Mouse (Mus musculus) spleen, postnatal 36 days (tissue): ENCODE data around the gene Atp2a3.

ENCODE experiments used
- DNase-seq, 2 experiments: peaks; one replicate each; pipeline ENCODE4 v3.0.0; 2022; ENCODE audit warnings: low spot score in 2 of 2, mixed read lengths in 1 of 2

Atp2a3 gene

DNA sequence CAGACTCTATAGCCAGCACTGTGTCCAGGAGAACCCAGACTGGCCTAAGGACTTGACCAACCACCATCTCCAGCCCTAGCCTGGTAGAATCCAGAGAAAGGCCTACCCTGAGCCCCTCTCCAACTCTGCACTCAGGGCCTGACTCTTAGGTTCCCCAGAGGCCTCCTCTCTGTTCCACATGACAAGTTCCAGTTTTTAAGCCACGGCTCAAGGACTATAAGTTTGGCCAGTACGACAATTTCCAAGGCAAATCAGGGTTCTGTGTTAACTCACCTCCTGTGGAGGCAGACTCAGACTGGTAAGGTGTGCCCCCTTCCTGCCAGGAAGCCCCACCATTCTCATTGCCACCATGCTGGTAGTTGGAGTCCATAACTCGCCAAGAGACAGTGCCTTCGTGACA, 6.8 kb upstream of the Atp2a3 start:
- peak; percentile 45 to 56 for DNase-seq

DNA sequence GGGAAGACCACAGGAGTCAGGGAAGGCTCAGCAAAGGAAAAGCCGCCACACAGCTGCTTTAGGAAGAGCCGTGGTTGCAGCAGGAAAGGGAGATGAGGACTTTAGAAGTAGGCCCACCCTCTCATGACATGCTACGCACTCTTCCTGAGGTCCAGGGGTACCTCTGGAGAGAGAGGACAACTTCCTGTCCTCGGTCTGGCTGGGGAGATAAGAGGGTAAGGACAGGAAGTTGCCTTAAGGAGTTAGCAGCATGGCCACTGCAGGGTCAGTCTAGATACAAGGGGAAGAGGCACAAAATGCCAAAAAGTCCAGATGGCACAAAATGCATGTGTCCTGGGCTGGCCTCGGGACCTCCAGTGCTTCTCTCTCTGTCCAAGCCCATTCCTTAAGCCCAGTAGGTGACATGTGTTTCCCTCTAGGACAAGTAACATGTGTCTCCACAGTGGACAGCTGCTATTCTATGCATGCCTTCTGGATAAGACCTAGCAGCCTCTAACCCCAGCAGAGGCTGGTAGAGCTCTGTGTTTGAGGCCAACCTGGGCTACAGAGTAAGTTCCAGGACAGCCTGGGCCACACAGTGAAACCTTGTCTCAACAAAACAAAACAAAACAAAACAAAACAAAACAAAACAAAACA, 5.5 kb upstream of the Atp2a3 start:
- DNase-seq, result no peak

DNA sequence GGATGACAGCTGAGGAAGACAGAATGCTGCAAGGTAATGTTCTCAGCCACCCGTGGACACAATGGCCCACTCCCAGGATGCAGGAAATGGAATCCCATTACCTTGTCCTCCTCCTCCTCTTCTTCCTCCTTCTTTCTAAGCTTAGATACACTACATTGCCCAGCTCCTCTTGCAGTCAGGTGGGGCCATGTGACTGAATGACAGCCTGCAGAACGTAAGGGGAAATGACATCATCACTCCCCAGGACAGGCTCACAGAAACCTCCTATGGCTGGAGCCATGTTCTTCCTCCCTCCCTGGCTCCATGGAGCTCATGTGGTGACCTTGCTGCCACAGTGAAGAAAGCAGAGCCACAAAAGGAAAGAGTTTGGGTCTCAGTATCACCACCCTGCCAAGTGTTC, 3.7 kb upstream of the Atp2a3 start:
- DNase-seq, result peak; percentile 39 to 41

DNA sequence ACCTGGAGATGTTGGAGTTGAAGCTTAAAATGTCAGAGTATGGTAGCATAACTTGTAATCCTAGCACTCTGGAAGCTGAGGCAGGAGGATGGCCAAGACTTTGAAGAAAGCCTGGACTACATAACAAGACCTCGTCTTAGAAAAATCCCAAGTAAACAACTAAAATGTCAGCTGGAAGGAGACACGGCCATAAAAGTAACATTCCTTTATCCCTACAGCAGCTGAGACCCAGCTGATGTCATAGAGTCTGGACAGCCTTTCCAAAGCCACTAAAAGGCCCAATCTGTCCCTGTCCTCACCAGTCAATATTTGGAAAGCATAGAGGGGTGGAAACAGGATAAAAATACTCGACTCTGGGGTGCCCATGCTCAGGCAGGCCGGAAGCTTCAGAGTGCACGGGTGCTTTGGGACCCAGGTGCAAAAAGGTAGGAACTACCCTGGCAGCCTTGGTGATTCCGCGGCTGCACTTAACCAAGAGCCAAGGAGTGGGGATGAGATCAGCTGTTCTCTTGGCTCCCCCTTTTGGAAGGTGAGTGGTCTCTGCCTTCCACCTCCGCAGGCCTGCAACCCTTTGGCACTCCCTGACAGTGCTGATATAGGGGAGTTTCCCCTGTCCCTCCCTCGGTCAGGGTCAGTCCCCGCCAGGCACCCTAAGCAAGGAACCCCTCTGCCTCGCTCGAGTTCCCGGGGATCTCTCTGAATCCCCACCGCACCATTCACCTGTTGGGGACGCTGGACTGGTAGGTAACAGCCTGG, 867 bp upstream of the Atp2a3 start:
- no peak for DNase-seq

DNA sequence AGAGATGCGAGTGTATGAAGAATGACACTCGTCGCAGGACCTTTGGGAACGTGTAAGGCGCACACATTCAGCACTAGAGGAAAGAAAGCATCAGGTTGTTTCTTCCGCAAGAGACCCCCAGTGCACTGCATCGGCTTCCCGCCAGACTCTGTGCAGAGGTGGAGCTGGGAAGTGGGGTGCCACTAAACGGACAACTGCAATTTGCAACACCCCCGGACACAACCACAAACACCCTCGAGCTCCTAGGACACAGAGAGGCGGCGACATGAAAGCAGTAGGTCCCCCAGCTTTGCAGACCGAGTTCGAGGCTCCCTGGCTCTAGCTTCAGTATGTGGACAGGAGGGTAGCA, 272 bp upstream of the Atp2a3 start:
- DNase-seq, result no peak

DNA sequence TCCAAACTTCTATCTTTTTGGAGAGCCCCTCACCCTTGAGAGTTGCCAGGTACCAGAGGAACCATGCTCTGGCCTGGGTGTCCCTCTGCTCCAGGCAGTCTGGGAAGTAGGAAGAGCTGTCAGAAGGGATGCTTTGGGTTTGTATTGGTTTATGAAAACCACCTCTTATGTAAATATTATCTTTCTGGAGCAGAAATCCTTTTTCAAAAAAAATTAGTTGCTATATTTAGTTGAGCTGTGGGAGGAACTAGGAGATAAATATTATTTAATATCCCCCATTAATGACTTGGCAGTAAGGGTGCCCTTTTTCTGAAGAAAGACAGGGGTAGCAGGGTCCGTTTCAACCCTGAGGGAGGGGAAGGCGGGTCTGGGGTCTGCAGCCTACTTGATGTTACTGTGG, 1.4 kb downstream of the Atp2a3 start:
- no peak for DNase-seq

DNA sequence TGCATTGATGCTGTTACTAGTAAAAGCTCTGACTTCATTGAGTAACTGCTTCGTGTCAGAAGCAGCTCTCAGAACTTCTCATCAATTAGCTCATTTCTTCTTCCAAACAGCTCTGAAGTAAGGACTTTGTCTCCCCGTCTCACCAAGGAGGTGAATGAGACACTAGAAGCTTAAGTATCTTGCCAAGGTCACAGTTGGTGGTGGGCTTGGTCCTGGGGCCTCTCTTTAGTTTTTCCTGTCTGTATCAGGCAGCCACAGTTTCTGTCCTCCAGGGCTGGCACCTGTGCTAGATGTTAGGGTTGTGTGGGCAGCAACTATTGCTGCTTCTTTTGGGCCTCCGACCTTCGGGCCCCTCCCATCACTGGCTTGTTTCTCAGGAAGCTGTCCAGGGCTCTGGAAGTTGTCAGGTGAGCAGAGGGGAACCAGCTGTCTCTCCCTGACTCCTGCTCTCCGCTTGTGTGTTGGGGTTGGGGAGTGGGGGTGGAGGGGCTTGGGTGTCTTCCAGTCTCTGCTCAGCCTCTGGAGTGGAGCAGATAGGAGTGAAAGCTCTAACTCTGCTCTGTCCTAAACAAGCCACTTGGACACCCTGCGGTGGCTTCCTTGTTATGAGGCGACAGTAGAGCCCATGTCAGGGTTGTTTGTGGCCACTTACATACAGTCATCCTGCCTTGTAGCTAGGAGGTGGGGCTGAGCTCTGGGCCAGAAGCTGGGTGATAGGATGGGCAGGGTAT, 2.3 kb downstream of the Atp2a3 start:
- no peak for DNase-seq

DNA sequence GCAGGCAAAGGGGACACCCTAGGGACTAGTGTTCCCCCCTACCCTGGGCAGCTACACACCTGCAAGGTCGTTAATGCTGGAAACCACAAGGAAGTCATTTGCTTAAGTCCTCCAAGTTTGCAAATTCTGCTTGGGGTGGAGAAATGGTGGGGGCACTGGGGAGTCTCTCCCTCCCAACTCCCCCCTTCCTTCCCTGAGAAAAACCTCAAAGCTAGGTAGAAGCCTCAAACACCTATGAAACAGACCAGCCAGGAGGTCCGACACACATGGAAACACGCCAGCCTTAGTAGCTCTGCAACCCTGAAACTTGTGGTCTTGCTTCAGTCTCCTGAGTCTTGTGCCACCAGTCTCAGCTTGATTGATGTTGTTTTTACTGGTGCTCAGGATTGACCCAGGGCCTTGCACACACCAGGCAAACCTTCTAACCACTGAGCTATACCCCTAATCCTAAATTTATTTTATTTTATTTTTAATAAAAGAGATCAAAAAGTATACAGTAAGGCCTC, 2.9 kb downstream of the Atp2a3 start:
- DNase-seq, result peak; percentile 86 to 87

DNA sequence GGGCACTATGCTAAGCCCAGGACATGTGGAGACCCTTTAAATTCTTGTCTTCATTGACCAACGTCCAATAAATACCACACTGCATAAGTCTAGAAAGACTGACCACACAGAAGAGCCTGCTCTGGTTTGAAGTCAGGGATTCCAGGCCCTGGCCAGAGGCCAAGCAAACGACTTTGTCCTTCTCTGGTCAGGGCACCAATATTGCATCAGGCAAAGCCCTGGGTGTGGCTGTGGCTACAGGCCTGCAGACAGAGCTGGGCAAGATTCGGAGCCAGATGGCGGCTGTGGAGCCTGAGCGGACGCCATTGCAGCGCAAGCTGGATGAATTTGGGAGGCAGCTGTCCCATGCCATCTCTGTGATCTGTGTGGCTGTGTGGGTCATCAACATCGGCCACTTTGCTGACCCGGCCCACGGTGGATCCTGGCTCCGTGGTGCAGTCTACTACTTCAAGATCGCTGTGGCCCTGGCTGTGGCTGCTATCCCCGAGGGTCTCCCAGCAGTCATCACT, 14.1 kb downstream of the Atp2a3 start:
- DNase-seq, result no peak

DNA sequence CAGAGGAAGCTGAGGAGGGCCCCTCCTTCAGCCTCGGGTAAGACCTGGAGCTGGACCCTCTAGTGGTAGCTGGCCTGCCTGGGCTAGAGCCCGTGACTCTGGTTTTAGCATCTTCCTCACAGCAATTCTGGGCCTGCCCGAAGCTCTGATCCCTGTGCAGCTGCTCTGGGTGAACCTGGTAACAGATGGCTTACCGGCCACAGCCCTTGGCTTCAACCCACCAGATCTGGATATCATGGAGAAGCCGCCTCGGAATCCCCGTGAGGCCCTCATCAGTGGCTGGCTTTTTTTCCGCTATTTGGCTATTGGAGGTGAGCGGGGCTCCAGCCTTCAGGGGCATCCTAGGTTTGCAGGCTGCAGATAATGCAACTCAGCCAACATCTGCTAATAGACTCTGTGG, 21.5 kb downstream of the Atp2a3 start:
- no peak for DNase-seq

DNA sequence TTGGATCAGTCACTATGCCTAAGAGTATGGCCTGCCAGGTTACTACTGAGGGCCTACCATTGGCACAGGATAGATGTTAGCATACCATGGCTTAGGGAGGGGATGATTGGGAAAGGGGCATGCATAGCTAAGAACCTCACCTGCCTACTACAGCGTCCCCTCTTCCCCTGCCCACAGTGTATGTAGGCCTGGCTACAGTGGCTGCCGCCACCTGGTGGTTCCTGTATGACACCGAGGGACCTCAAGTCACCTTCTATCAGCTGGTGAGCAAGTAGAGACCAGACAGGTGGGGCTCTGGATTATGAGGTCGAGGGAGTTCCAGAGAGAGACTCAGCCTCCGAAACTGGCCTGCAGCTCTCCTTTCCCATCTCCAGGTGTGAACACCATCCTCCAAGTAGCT, 22.3 kb downstream of the Atp2a3 start:
- no peak for DNase-seq

DNA sequence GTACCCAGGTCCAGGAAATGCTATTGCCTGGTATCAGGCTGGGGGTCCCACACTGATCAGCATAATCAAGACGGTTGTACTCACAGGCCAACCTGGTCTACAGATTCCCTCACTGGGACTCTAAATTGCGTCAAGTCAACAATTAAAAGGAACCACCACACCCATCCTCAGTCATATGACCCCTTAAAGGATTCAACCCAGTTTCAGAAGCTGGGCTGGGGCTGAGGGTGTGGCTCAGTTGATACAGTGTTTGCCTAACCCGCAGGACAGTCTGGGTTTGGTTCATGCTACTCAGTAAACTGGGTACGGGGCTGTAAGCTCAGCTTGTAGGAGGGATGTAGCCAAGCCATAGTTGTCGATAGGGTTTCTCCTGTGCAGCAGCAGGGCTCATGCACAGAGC, 25.8 kb downstream of the Atp2a3 start:
- DNase-seq, result peak; percentile 19 to 37

DNA sequence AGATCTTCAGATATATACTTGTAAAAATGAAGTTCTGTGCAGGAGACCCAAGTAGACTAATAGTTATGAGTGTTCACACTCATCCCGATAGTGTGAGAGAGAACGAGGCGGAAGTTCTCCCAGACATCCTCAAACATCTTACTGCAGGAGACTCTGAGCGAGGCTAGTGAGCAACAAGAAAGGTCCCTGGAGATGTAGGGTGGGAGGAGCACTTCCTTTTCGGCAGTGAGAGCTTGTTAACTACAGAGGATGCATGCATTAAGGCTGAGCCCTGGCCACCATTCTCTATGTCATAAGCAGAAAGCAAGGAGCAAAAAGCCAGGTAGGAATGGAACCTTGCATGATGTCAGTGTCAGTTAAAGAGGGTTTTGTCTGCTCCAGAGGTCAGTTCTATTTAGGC, 26.3 kb downstream of the Atp2a3 start:
- peak; percentile 47 to 50 for DNase-seq

DNA sequence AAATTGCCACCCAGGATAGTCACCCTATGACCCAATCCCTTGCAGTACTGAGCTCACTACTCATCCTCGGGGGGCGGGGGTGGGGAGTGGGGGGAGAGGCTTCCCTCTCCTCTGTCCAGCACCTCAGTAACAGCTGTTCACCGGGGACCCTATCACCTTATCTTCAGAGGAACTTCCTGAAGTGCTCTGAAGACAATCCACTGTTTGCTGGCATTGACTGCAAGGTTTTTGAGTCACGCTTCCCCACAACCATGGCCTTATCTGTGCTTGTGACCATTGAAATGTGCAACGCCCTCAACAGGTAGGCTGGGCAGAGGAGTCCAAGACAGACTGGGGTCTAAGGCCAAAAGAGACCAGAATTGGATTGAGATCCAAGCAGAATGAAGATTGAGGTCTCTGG, 26.8 kb downstream of the Atp2a3 start:
- DNase-seq, result no peak

DNA sequence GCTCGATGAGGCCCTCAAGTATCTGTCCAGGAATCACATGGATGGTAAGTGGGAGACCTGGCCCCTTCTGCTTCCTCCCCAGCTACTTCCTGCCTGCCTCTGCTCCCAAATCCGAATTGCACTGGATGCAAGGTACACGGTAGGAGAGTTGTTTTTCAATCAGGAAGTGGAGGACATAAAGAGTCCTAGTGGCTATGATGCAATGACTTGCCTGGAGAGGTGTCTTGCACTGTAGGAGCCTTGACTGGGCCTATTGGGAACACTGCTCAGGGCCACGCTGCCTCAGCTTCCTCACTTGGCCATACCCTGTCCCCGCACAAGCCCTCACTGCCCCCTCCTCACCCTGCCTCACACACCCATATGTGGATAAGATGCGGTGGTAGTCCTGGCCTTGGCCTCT, 28.1 kb downstream of the Atp2a3 start:
- no peak for DNase-seq

DNA sequence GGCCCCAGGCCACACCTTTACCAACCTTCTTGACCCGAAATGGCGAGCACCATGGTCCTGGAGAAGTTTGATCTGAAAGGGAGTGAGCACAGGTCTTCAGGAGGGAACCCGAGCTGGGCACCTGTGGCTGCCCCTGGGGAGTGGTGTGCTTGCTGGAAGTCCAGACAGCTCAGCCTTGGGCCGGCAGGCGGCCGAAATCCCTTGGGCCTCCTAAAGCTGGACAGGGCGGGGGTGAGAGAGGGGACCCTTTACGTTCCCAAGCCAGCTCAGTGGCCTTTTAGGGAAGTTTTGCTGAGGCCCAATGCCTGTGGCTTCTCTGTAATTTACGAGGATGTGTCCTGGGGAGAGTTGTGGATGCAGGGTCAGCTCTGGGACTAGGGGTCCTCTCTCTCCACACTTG, 29.7 kb downstream of the Atp2a3 start:
- DNase-seq, result no peak

DNA sequence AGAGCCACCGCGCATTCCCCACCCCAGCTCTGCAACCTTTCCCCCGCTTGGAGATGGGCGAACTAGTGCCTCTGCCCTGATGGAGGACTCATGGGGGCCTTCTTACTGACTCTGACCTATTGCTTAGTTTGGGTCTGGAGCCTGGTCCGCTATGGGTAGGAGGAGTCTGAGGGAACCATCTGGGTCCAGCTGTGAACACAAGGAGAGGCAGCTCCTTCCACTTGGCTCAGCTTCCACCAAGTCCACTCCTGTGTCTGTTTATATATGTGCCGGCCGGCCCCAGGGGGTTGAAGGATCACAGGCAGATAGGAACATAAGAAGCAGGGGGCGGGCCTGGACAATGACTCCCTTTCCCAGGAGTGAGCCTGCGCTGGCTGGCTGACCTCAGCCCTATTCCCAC, 31.0 kb downstream of the Atp2a3 start:
- no peak for DNase-seq

DNA sequence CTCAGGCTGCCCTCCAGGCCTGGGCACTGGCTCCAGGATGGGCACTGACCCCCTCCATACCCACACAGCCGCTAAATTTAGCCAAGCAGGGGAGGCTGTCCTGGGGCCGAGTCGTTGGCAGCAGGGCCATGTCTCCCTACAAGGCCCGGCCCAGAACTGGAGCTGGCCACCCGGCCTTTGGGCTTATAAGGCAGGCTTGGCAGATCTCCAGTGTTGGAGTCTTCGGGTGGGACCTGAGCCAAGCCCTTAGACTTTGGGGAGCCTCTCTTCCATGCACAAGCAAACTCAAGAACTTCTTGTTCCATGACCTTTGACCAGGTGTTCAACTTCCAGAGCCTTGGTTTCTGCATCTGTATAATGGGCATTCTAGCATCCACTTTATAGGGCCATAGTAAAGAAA, 35.4 kb downstream of the Atp2a3 start:
- DNase-seq, result no peak

DNA sequence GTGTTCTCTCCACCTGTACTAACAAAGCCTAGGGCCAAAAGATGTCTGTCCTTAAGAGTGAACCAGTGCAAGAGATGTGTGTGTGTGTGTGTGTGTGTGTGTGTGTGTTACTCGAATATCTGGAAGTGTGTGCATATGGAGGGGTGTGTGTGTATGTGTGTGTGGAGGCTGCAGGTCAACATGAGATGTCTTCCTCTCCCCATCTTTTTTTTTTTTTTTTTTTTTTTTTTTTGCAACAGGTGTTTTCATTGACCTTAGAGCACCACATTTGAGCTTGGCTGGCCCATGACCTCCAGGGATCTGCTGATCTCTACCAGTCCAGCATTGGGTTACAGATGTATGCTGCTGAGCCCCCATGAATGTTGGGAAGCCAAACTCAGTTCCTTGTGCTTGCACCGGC, 35.8 kb downstream of the Atp2a3 start:
- no peak for DNase-seq

DNA sequence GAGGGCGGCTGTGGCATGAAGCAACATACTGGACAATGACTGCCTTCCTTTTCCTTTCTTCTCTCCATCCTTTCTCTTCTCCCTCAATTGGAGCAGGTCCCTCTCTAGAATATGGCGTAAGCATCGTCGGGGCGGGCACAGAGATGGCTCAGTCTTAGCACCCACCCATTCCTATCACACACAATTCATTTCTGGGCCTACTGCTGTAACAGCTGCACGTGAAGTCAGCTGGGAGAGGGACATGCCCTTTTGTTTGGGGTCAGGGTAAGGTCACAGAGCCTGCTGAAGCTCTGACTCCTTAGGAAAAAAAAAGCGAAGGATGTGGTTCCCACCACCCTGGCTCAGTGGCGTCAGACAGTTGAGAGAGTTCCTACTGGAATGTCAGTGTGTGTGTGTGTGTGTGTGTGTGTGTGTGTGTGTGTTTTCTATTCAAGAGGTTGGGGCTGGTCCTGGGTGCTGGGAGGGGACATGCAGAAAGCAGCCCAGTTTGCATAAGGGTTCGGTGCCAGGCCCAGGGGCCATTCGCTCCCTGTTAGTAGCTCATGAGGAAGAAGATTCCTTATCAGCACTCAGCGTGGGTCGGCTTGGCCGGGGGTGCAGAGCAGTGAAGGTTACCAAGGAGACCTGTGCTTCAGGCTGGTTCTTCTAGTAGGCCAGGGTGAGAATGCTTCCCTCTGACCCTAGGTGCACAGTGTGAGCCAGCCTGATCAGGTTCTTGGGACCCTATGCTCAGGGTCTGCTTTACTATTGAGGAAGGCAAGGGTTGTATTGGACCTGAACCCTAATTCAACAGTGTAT, 36.8 kb downstream of the Atp2a3 start:
- no peak for DNase-seq

DNA sequence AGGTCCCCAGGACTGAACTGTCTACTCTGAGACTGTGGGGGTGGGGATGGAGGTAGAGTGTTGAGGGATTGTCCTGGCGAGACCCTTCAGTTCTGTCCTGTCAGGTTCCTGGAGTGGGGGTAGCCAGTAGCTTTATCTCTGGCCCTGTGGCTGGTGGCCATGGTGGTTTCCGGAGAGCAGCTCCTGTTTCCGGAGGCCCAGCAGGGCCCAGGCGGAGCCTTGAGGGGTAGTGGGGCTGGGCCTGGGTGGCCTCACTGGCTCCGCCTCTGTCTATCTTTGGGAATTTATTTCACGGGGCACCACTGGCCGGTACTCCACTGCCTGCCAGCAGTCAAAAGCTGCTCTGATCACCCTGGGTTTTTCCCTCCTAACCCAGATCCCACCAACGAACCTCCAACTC, 37.8 kb downstream of the Atp2a3 start, which contains the start of gene P2rx1:
Gene P2rx1, plus strand, starts transcription at position 333 of the 400 bp plus-strand sequence.
- DNase-seq, result peak; percentile 25 to 27

DNA sequence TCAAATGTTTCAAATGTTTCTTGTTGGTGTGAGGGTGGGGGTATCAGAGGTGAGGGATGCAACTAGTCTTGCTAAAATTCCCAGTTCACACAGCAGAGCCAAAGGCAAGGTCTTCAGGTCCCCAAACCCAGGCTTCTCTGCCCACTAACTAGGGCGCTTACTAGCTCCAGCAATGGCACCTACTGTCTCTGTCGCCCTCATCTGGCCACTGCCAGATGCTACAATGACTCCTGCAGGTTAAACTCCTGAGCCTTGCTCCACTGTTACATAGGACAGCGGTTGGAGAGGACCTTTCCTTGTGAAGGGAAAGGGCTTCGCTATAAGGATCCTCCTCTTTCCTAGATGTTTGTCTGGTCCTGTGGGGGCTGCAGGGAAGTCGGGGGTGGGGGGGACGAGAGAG, 40.1 kb downstream of the Atp2a3 start:
- DNase-seq, result peak; percentile 66 to 69
